Mouse (Mus musculus) lung, adult 2 months (tissue): ENCODE measurements around the gene Trappc11.

Experiments used
- CTCF ChIP-seq: fragments of 200-500 bp; IDR thresholded peaks from 2 replicates; pipeline ENCODE4 v1.5.1; 2011; ENCODE audit warnings: mild to moderate bottlenecking, low read length, control low read depth; ENCODE audit not compliant: insufficient read depth
- POLR2A ChIP-seq: fragments of 200-500 bp; IDR thresholded peaks from 2 replicates; pipeline ENCODE4 v1.6.1; 2011; ENCODE audit warnings: low read depth, mild to moderate bottlenecking, control low read depth, low read length, borderline replicate concordance; ENCODE audit errors: extremely low read depth

- TF ChIP-seq CTCF: no peak
- TF ChIP-seq POLR2A: no peak
These were observed 31.3 kb downstream of the Trappc11 start for GRCm38 (mm10) chr8:47501994-47502393.
